Mouse (Mus musculus) right cerebral cortex, postnatal 25 days (tissue): Measurements from ENCODE around the gene E2f2.

Source experiments
- DNase-seq: peaks from one replicate; pipeline ENCODE4 v3.0.0; 2022

E2f2 gene

GRCm38 (mm10) chr4:136145362-136145885 lies 26.8 kb upstream of the E2f2 start:
- DNase-seq = no peak

- no peak for DNase-seq
These were observed 26.0 kb upstream of the E2f2 start for GRCm38 (mm10) chr4:136145991-136146711.

- DNase-seq = no peak
These were observed 25.5 kb upstream of the E2f2 start for GRCm38 (mm10) chr4:136146712-136147154.

- DNase-seq = peak; percentile 75
These were observed 24.6 kb upstream of the E2f2 start for GRCm38 (mm10) chr4:136147436-136148135.

GRCm38 (mm10) chr4:136148342-136149044 lies 23.7 kb upstream of the E2f2 start:
- no peak for DNase-seq

GRCm38 (mm10) chr4:136149045-136149379 lies 23.2 kb upstream of the E2f2 start:
- no peak for DNase-seq

- DNase-seq = no peak
These were observed 22.5 kb upstream of the E2f2 start for GRCm38 (mm10) chr4:136149734-136150133.

GRCm38 (mm10) chr4:136150596-136150995 lies 21.6 kb upstream of the E2f2 start:
- DNase-seq = no peak

GRCm38 (mm10) chr4:136152821-136153220 lies 19.4 kb upstream of the E2f2 start:
- no peak for DNase-seq

GRCm38 (mm10) chr4:136154462-136154861 lies 17.7 kb upstream of the E2f2 start:
- DNase-seq = no peak

- no peak for DNase-seq
These were observed 13.7 kb upstream of the E2f2 start for GRCm38 (mm10) chr4:136158498-136158897.

GRCm38 (mm10) chr4:136159802-136160397 lies 12.3 kb upstream of the E2f2 start:
- peak; percentile 55 for DNase-seq

- DNase-seq = peak; percentile 76
These were observed 8.7 kb upstream of the E2f2 start for GRCm38 (mm10) chr4:136163448-136163847.

GRCm38 (mm10) chr4:136164981-136165380 lies 7.2 kb upstream of the E2f2 start:
- no peak for DNase-seq

GRCm38 (mm10) chr4:136167701-136168100 lies 4.5 kb upstream of the E2f2 start:
- DNase-seq = no peak

GRCm38 (mm10) chr4:136170401-136170800 lies 1.8 kb upstream of the E2f2 start:
- DNase-seq = no peak

- DNase-seq = no peak
These were observed 739 bp upstream of the E2f2 start for GRCm38 (mm10) chr4:136171455-136171854.

GRCm38 (mm10) chr4:136172542-136173209 lies 482 bp downstream of the E2f2 start:
- no peak for DNase-seq

GRCm38 (mm10) chr4:136173210-136173715 lies 1.1 kb downstream of the E2f2 start:
- DNase-seq = no peak

GRCm38 (mm10) chr4:136174216-136175193 lies 2.3 kb downstream of the E2f2 start:
- no peak for DNase-seq

GRCm38 (mm10) chr4:136176022-136176552 lies 3.9 kb downstream of the E2f2 start:
- no peak for DNase-seq
